Mouse (Mus musculus): ENCODE measurements at regions not wholly inside any gene's neighbourhood (a gene's known extent, or its start where the extent isn't known, plus 50 kb on each side); places are given as distances from the start of the nearest gene placed in this dataset.

GRCm38 (mm10) chr13:19966566-19966965, 123.8 kb upstream of the Elmo1 start:
- TF ChIP-seq CTCF (IDR thresholded peaks at IDR 0.05; ENCODE audit: low read depth) (no peak), EP300 (IDR thresholded peaks at IDR 0.05; ENCODE audit: low read depth) (no peak)
